Mouse (Mus musculus) thymus, adult 2 months (tissue): ENCODE data around the gene Rbm20. TPM values are rescaled to one million over a fixed set of nuclear protein-coding genes. Genes with fewer than 3 reads are reported as not detected.

ENCODE experiments used
- DNase-seq: peaks from one replicate; pipeline ENCODE4 v3.0.0; 2021
- H3K27ac ChIP-seq: fragments of 200-500 bp; 2 replicates; pipeline ENCODE4 v1.5.1; 2012; ENCODE audit warnings: low read length, control low read depth; ENCODE audit not compliant: control insufficient read depth, insufficient read depth
- H3K27me3 ChIP-seq: fragments of 200-500 bp; 2 replicates; pipeline ENCODE4 v1.6.1; 2012; ENCODE audit warnings: mild to moderate bottlenecking, low read length, moderate library complexity, mixed read lengths; ENCODE audit not compliant: control insufficient read depth, insufficient read depth
- H3K36me3 ChIP-seq: fragments of 200-500 bp; 2 replicates; pipeline ENCODE4 v1.6.1; 2012; ENCODE audit warnings: mild to moderate bottlenecking, low read length, moderate library complexity; ENCODE audit not compliant: control insufficient read depth, insufficient read depth
- H3K4me1 ChIP-seq: fragments of 200-500 bp; replicated peaks from 2 replicates; pipeline ENCODE4 v1.6.1; 2012; ENCODE audit warnings: low read length; ENCODE audit not compliant: control insufficient read depth, insufficient read depth
- H3K4me3 ChIP-seq: fragments of 200-500 bp; 2 replicates; pipeline ENCODE4 v1.5.1; 2012; ENCODE audit warnings: mild to moderate bottlenecking, low read length, control low read depth, moderate library complexity; ENCODE audit not compliant: control insufficient read depth, insufficient read depth
- CTCF ChIP-seq: fragments of 200-500 bp; IDR thresholded peaks from 2 replicates; pipeline ENCODE4 v1.5.1; 2012; ENCODE audit warnings: mild to moderate bottlenecking, control low read depth, low read length, moderate library complexity, borderline replicate concordance; ENCODE audit not compliant: control insufficient read depth, poor library complexity, insufficient read depth; ENCODE audit errors: extremely low read depth
- POLR2A ChIP-seq: fragments of 200-500 bp; IDR thresholded peaks from 2 replicates; pipeline ENCODE4 v1.6.1; 2012; ENCODE audit warnings: mild to moderate bottlenecking, low read length, control low read depth, moderate library complexity; ENCODE audit not compliant: control insufficient read depth, poor library complexity, insufficient read depth; ENCODE audit errors: extremely low read depth
- WGBS: fragments of 180-500 bp; shearing (Covaris S2); methylation state at CpG from one replicate; pipeline ENCODE4 v1.1.7; 2018; 5-methylcytosine and 5-hydroxymethylcytosine counted together
- polyA plus RNA-seq: library from polyadenylated mRNA; depleted of rRNA; stranded (reverse); fragments of >200 nt; gene quantifications from 2 replicates; pipeline ENCODE4 v1.2.3, GENCODE M21; 2012

Rbm20 gene
- polyA plus RNA-seq, 1 experiment = 9.8 TPM

- H3K27me3 ChIP-seq = no peaks in the 10 kb centered on the region
- DNase-seq = no peak
- no peaks in the 10 kb centered on the region for H3K36me3 ChIP-seq
- peaks cover 47% of the 10 kb centered on the region for H3K4me1 ChIP-seq
- H3K27ac ChIP-seq = peak overlapping the region; percentile 59
- H3K4me3 ChIP-seq = no peak overlapping the region
- no peak for TF ChIP-seq CTCF
- TF ChIP-seq POLR2A = no peak
- 81% methylated on average over 25 of the region's 25 CpGs for WGBS
These were observed 222.1 kb downstream of the Rbm20 start for GRCm38 (mm10) chr19:53898970-53899900.

GRCm38 (mm10) chr19:53899941-53900610 lies 223.0 kb downstream of the Rbm20 start:
- no peaks in the 10 kb centered on the region for H3K36me3 ChIP-seq
- peak; percentile 33 for DNase-seq
- TF ChIP-seq CTCF = no peak
- no peaks in the 10 kb centered on the region for H3K27me3 ChIP-seq
- peak overlapping the region; percentile 75 for H3K27ac ChIP-seq
- no peak overlapping the region for H3K4me3 ChIP-seq
- peaks cover 39% of the 10 kb centered on the region for H3K4me1 ChIP-seq
- WGBS = 38% methylated on average over 14 of the region's 14 CpGs

- no peak overlapping the region for H3K4me3 ChIP-seq
- DNase-seq = no peak
- no peaks in the 10 kb centered on the region for H3K27me3 ChIP-seq
- H3K4me1 ChIP-seq = peaks cover 42% of the 10 kb centered on the region
- H3K27ac ChIP-seq = peak overlapping the region; percentile 97
- TF ChIP-seq POLR2A (no peak), CTCF (no peak)
- WGBS = 56% methylated on average over 15 of the region's 15 CpGs
- no peaks in the 10 kb centered on the region for H3K36me3 ChIP-seq
These were observed 225.0 kb downstream of the Rbm20 start for GRCm38 (mm10) chr19:53901931-53902738.

- TF ChIP-seq POLR2A (peak; percentile 99), CTCF (no peak)
- peak overlapping the region; percentile 97 for H3K4me3 ChIP-seq
- H3K27ac ChIP-seq = peak overlapping the region; percentile 97
- H3K27me3 ChIP-seq = no peaks in the 10 kb centered on the region
- peaks cover 42% of the 10 kb centered on the region for H3K4me1 ChIP-seq
- peaks cover 2% of the 10 kb centered on the region for H3K36me3 ChIP-seq
- peak; percentile 94 for DNase-seq
- under 1% methylated on average over 61 of the region's 61 CpGs for WGBS
These were observed 225.8 kb downstream of the Rbm20 start for GRCm38 (mm10) chr19:53902739-53903487.

GRCm38 (mm10) chr19:53903507-53904321 lies 226.6 kb downstream of the Rbm20 start:
- Histone ChIP-seq H3K36me3 (peaks cover 9% of the 10 kb centered on the region), H3K4me3 (peak overlapping the region; percentile 97), H3K27me3 (no peaks in the 10 kb centered on the region), H3K4me1 (peaks cover 36% of the 10 kb centered on the region), H3K27ac (peak overlapping the region; percentile 79)
- WGBS = under 1% methylated on average over 82 of the region's 83 CpGs
- TF ChIP-seq POLR2A (no peak), CTCF (0 out of 2 replicates have a peak, but pooled peaks have one; percentile 41)
- peak; percentile 75 for DNase-seq
